Mouse (Mus musculus) urinary bladder, postnatal 25 days (tissue): ENCODE results near the gene Svbp.

Experiments
- DNase-seq: peaks from one replicate; pipeline ENCODE4 v3.0.0; 2022; ENCODE audit warnings: low spot score

The Svbp gene

DNA sequence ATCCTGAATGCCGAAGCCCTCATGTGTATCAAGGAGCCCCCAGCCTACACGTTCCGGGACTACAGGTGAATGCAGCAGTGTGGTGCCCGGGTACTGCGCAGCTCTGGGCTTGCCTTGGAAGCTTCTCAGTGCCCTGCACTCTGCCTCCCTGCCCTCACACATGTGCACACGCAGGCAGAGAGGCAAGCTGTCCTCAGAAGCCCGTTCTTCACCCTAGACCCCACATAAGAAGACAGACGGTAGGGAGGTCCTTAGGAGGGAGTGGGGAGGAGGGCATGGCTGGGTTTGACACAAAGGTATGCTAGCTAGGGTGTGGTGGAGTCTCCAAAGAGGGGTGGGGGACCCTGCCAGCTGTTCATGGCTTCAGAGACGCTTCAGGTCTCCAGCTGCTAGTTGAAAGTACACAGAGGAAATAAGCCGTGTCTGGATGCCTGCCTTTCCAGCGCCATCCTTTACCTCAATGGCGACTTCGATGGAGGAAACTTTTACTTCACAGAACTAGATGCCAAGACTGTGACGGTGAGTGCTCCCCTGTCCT is 51.7 kb downstream of the Svbp start:
- DNase-seq, result no peak

DNA sequence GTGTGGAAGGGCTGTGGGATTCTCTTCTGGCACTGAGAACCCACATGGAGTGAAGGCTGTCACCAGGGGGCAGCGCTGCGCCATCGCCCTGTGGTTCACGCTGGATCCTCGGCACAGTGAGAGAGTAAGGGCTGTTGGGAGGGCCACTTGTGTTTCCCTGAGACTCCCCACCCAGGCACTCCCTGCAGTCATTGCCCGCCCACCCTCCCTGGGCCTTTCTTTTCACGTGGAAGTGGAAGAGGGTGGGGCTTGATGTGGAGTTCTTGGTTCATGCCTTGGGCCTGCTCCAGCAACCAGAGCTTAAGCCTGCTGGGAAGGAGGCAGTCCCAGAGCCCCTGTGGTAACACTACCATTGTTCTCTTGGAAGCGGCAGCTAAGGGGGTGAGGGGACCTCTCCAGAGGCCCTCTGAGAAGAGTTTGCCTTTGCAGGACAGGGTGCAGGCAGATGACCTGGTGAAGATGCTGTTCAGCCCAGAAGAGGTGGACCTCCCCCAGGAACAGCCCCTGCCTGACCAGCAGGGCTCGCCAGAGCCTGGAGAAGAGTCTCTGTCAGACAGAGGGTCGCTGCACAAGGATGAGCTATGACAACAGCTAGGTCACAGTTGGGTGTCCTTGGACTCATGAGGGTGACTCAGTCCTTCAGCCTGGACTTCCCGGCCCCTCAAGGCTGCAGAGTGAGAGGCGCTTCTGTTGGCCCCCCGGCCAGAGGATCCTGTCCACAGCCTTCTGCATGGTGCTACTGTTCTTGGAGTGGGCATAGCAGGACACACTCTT is 52.5 kb downstream of the Svbp start:
- DNase-seq, result peak; percentile 69

DNA sequence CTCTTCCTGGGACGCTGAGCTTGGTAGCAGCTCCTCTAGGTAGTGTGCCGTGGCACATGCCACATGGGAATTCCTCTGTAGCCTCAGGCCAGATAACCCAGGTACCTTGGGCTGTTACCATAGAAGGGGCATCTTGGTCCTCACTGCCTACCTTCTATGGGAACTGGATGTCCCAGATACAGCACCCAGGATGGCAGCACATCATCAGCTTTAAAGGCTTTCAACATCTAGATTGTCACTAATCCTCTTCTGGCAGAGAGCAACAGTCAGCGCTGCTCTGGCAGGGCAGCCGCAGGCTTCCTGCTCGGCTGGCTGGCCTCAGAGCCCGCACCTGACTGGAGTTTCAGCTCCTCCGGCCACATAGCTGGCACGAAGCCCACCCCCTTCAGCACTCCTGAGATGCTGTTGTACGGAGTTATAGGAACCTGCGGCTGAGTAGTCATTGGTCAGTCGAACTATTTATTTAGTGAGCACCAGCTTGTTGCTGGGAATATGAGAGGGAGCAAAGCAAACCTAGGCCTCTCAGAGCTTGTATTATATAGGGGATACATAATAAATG is 53.4 kb downstream of the Svbp start:
- DNase-seq, result no peak
